Mouse (Mus musculus): Measurements from ENCODE around the gene Sec23a.

- no peak for TF ChIP-seq CTCF (IDR thresholded peaks at IDR 0.05; ENCODE audit: low read depth, low read length)
- no peak for TF ChIP-seq POLR2AphosphoS5 (IDR thresholded peaks at IDR 0.05; ENCODE audit: insufficient replicate concordance, low read depth, low read length)
- no peak for TF ChIP-seq GATA1 (IDR thresholded peaks at IDR 0.05; ENCODE audit: borderline replicate concordance, low read length)
- TF ChIP-seq TAL1 (conservative IDR thresholded peaks at IDR 0.05; ENCODE audit: low read depth, low read length), result no peak
- no peak for TF ChIP-seq GATA2 (IDR thresholded peaks at IDR 0.05; ENCODE audit: borderline replicate concordance, low read depth, low read length)
Measured at GRCm38 (mm10) chr12:59053976-59054375, 42.2 kb upstream of the Sec23a start.
